ENCODE assay signal across 22 mouse cellular contexts in the genomic region with DNA sequence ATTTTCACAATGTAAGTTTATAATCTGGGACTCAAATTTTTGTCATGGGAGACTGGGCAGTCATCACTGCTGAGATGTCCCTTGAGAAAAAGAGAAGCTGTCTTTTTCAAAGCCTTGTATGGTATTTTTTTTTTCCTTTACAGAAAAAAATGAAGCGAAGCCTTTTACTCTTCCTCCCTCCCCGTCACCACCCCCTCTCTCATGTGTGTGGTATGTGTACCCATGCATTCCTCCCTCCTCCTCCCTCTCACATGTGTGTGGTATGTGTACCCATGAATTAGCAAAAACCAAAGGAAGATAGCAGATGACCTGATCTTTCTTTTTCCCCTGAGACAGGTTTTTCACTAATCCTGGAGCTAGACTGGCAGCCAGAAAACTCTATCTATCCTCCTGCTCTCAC.
"Had no signal": no experiment of that assay in that cellular context is flagged by ENCODE, and none has a peak within 500 bp of the region (broad histone marks: within the 10 kb centered on the region; RNA-seq: fewer than 3 reads in every experiment).

No protein-coding gene starts in this region.

- H3K9ac ChIP-seq: kidney, embryonic 15.5 days; limb, embryonic 12.5 days; limb, embryonic 15.5 days; liver, embryonic 14.5 days; liver, postnatal 0 days; lung, embryonic 14.5 days; midbrain, embryonic 12.5 days; midbrain, embryonic 15.5 days; neural tube, embryonic 12.5 days; neural tube, embryonic 15.5 days had no signal

- H3K9me3 ChIP-seq: kidney, embryonic 15.5 days; limb, embryonic 12.5 days; limb, embryonic 15.5 days; midbrain, embryonic 12.5 days; midbrain, embryonic 15.5 days; neural tube, embryonic 12.5 days; neural tube, embryonic 15.5 days had no signal

- H3K27me3 ChIP-seq: kidney, embryonic 15.5 days; limb, embryonic 12.5 days; limb, embryonic 15.5 days; midbrain, embryonic 12.5 days; midbrain, embryonic 15.5 days; neural tube, embryonic 12.5 days; neural tube, embryonic 15.5 days had no signal

- H3K36me3 ChIP-seq: kidney, embryonic 15.5 days; limb, embryonic 12.5 days; limb, embryonic 15.5 days; midbrain, embryonic 12.5 days; midbrain, embryonic 15.5 days; neural tube, embryonic 12.5 days; neural tube, embryonic 15.5 days had no signal

- H3K27ac ChIP-seq: kidney, embryonic 15.5 days; left cerebral cortex, adult 2 months; limb, embryonic 12.5 days; limb, embryonic 15.5 days; liver, embryonic 14.5 days; macrophage; midbrain, embryonic 12.5 days; midbrain, embryonic 15.5 days; neural tube, embryonic 12.5 days; neural tube, embryonic 15.5 days had no signal

- H3K4me2 ChIP-seq: kidney, embryonic 15.5 days; limb, embryonic 12.5 days; limb, embryonic 15.5 days; liver, embryonic 11.5 days; lung, embryonic 14.5 days; midbrain, embryonic 12.5 days; midbrain, embryonic 15.5 days; neural tube, embryonic 12.5 days; neural tube, embryonic 15.5 days had no signal

- H3K4me3 ChIP-seq: kidney, embryonic 15.5 days; left cerebral cortex, adult 2 months; limb, embryonic 12.5 days; limb, embryonic 15.5 days; midbrain, embryonic 12.5 days; midbrain, embryonic 15.5 days; neural tube, embryonic 12.5 days; neural tube, embryonic 15.5 days had no signal

- ATAC-seq: liver, postnatal 0 days; lung, postnatal 0 days; midbrain, embryonic 15.5 days had no signal

- DNase-seq: kidney, adult 11 months; kidney, adult 8-10 months; kidney, postnatal 10 days; kidney, postnatal 36 days; layer of hippocampus, postnatal 36 days; liver, postnatal 0 days; lung, embryonic 14.5 days; retina, postnatal 1 day; thymus, adult 18-20 months; thymus, postnatal 36 days had no signal
